Mouse (Mus musculus): ENCODE measurements around the gene Pde1c.

- TF ChIP-seq POLR2A (IDR thresholded peaks at IDR 0.05; ENCODE audit: extremely low read depth, insufficient read depth, low read length) (no peak), CTCF (IDR thresholded peaks at IDR 0.05; ENCODE audit: low read depth, low read length) (no peak)
Observed at GRCm38 (mm10) chr6:56376359-56376758, 192.5 kb downstream of the Pde1c start.
